Mouse (Mus musculus): ENCODE measurements around the gene Gm12216.

The Gm12216 gene

GRCm38 (mm10) chr11:53821230-53821944, 37.7 kb downstream of the Gm12216 start:
- no peak for DNase-seq

GRCm38 (mm10) chr11:53820516-53821170, 38.4 kb downstream of the Gm12216 start:
- DNase-seq = no peak

- DNase-seq = no peak
These were observed 39.5 kb downstream of the Gm12216 start for GRCm38 (mm10) chr11:53819511-53819910.

GRCm38 (mm10) chr11:53818794-53819193, 40.3 kb downstream of the Gm12216 start:
- no peak for DNase-seq

GRCm38 (mm10) chr11:53816841-53817375, 42.1 kb downstream of the Gm12216 start:
- no peak for DNase-seq

GRCm38 (mm10) chr11:53814810-53815209, 44.2 kb downstream of the Gm12216 start:
- no peak for DNase-seq

GRCm38 (mm10) chr11:53813001-53813868, 45.8 kb downstream of the Gm12216 start:
- no peak for DNase-seq

GRCm38 (mm10) chr11:53811312-53811711, 47.7 kb downstream of the Gm12216 start:
- DNase-seq = no peak

GRCm38 (mm10) chr11:53810749-53811148, 48.3 kb downstream of the Gm12216 start:
- DNase-seq = no peak

- DNase-seq = no peak
These were observed 48.9 kb downstream of the Gm12216 start for GRCm38 (mm10) chr11:53810156-53810555.

GRCm38 (mm10) chr11:53809354-53809753, 49.7 kb downstream of the Gm12216 start:
- no peak for DNase-seq

GRCm38 (mm10) chr11:53805786-53806185, 53.3 kb downstream of the Gm12216 start:
- no peak for DNase-seq

GRCm38 (mm10) chr11:53804569-53805344, 54.3 kb downstream of the Gm12216 start:
- no peak for DNase-seq

GRCm38 (mm10) chr11:53803494-53803893, 55.6 kb downstream of the Gm12216 start:
- DNase-seq = no peak

GRCm38 (mm10) chr11:53803093-53803492, 56.0 kb downstream of the Gm12216 start:
- peak; percentile 28 for DNase-seq

- no peak for DNase-seq
These were observed 58.1 kb downstream of the Gm12216 start for GRCm38 (mm10) chr11:53800975-53801374.

- no peak for DNase-seq
These were observed 59.0 kb downstream of the Gm12216 start for GRCm38 (mm10) chr11:53800036-53800435.

GRCm38 (mm10) chr11:53798041-53798711, 60.9 kb downstream of the Gm12216 start:
- DNase-seq = no peak

GRCm38 (mm10) chr11:53797386-53797920, 61.6 kb downstream of the Gm12216 start:
- no peak for DNase-seq

- no peak for DNase-seq
These were observed 62.5 kb downstream of the Gm12216 start for GRCm38 (mm10) chr11:53796409-53797151.

- no peak for DNase-seq
These were observed 63.2 kb downstream of the Gm12216 start for GRCm38 (mm10) chr11:53795813-53796212.
